Mouse (Mus musculus): ENCODE measurements around the gene Asphd1.

GRCm38 (mm10) chr7:126961965-126962364, 12.6 kb upstream of the Asphd1 start:
- TF ChIP-seq CTCF (IDR thresholded peaks at IDR 0.05; ENCODE audit: extremely low read depth, insufficient read depth, low read length), result no peak
- no peak for TF ChIP-seq POLR2A (IDR thresholded peaks at IDR 0.05; ENCODE audit: extremely low read depth, insufficient read depth, low read length)
